Mouse (Mus musculus) gastrocnemius, postnatal 14 days (tissue): ENCODE measurements around the gene Nt5c3. TPM values are rescaled to one million over a fixed set of nuclear protein-coding genes. Genes with fewer than 3 reads are reported as not detected.

ENCODE experiments used
- DNase-seq: peaks from one replicate; pipeline ENCODE4 v3.0.0; 2021; ENCODE audit warnings: mixed read lengths
- intact Hi-C: fragments of 180-260 bp; cut with DNase I; formaldehyde crosslinking; loops from one replicate; pipeline ENCODE4 v1.15.1; 2025; ENCODE audit warnings: low total_unique reads
- total RNA-seq, 2 experiments: library from RNA; stranded (reverse); gene quantifications; 2 replicates each; pipeline ENCODE4 v1.2.3; 2021

Nt5c3 gene
- total RNA-seq, 2 experiments from 2014 or later, result 53.9 to 58.8 TPM

DNA sequence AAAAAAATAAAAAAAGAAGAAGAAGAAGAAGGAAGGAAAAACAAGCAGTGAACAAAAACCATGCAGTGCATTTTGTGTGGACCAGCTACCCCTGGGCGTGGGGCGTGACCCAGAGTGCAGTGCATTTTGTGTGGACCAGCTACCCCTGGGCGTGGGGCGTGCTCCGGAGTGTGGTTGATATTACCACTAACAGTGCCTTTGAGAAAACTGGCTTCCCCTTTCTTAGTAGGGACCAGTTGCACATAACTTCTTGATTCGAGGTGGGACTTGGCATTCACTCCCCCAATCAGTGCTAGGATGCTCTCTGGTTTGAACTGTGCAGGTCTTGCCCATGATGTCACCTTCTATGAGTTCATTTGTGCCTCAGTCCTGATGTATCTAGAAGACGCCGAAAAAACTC lies 68.9 kb downstream of the Nt5c3 start:
- DNase-seq, result no peak
- intact Hi-C loops, result loop anchor here (10.0 kb wide), 1 partner anchor 50 kb away; no protein-coding TSS in a partner anchor

DNA sequence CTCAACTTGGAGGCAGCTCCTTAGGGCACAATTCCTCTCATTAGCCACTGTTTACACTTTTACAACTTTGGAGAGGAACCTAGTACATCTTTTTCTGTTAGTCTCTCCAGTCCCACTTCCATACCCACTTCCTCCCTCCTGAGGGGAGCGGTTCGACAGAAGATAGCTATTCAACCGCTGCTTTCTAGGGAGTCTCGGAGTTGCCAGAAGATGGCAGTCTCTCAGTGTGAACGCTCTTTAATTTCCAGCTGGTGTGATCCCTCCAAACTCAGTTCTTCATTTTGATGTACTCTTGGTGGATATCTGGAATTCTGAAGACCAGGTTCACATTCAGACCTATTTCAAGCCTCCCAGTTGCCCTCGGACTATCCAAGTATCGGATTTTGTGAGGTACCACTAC lies 73.4 kb downstream of the Nt5c3 start:
- no peak for DNase-seq
- intact Hi-C loops, result loop anchor here (10.0 kb wide), 1 partner anchor 54 kb away; no protein-coding TSS in a partner anchor

DNA sequence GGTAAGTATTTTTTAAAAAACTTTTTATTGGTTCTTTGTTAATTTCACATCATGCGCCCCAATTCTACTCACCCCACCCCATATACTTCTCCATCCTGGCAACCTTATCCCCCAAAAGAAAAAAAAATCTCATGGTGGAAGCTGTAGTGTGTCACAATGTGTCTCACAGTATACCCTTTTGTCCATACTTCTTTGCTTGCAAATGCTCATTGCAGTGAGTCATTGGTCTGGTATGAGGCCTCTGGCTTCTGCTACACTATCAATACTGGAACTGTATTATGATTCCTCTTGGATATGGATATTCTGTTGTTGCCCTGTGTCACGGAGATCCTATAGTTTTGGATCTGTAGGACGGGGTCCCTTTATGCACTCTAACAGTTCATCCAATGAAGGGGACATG lies 74.8 kb downstream of the Nt5c3 start:
- intact Hi-C loops, result no loop called here

DNA sequence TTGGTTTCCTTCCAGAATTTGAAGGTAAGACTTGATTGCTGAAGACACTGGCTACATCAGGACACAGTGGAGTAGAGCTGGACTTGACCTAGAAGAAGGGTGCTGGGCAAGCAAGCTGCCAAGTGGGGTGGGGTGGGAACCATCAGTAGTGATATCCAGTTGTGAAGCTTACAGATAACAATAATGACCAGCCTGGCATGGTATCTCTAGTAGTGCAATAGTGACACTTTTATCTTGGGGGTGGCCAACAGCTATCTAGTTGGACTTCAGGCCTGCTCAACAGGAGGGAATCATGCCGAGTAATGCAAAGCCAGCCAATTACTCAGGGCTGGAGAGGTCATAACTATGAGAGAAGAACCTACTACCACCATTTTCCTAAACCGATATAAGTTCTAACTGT lies 79.4 kb downstream of the Nt5c3 start:
- intact Hi-C loops, result no loop called here
- DNase-seq, result no peak

More for the DNA sequence above, 74.8 kb downstream of the Nt5c3 start:
- no peak for DNase-seq

DNA sequence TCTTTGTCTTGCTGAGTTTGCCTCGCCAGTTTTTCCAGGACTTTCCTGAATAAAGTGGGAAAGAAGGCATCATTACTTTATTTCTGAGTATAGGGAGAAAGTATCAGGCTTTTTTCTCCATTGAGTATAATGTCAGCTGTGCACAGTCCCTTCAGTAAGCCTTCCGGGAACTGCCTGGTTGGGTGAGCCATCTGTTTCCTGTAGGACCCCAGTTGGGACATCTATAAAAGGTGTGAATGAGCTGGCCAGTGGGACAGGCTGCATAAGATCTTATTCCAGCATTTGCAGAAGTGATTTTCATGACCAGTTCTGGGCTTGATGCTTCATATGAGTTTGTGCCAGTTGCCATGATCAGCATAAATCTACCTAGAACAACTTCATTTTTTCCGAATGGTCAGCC lies 80.5 kb downstream of the Nt5c3 start:
- no peak for DNase-seq
- intact Hi-C loops, result no loop called here

DNA sequence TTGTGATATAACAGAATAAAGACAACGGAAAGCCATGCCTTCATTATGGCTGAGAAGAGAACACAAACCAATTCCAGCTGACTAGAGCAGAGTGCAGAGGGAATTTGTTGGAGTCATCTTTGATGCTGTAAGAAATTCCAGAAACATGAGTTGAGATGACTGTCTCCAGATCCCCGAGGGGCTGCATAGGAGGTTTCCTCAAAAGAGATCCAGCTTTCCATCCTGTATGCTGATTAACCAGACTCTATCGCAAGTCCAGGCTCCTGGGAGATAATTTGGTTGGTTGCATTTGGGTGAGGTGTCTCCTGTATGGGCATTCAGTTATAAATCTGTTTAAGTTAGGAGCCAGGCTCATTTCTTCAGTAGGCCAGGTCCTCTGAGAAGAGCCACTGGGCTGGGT lies 86.1 kb downstream of the Nt5c3 start:
- intact Hi-C loops, result no loop called here
- DNase-seq, result no peak

DNA sequence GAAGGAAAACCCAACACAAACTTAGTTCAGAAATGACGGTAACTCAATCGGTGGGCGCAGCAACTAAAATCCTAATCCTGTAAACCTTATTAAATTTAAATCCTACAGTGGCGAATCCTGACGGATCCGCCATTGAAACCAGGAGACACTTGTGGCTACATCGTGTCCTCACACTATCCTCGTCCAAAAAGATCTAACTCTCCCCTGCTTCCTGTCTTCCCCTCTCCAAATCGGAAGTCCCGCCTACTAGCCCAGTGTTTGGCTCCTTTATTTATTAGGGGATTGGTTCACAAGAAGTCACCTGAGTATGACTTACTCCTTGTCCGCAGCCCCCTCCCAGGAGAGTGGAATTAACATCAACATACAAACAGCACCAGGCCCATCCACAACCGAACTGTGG lies 86.6 kb downstream of the Nt5c3 start:
- intact Hi-C loops, result no loop called here
- DNase-seq, result no peak

DNA sequence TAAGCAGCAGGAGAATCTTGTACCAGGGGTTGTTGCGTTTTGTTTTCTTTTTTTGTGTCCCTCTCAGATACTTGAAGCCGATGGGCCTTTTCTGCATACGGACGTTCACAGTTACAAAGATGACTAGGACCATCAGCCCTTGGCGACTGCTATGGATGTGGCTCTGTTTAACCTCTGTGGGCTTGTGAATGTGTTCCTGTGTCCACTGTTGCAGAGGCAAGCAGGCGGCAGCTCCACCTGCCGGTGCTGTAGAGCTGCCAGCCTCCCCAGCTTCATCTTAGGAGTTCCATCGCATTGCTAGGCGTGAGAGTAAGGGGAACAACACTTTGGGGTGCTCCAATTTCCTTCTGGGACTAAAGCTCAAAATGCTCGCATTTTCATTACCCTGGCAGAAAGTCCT lies 88.2 kb downstream of the Nt5c3 start:
- DNase-seq, result no peak
- intact Hi-C loops, result no loop called here

DNA sequence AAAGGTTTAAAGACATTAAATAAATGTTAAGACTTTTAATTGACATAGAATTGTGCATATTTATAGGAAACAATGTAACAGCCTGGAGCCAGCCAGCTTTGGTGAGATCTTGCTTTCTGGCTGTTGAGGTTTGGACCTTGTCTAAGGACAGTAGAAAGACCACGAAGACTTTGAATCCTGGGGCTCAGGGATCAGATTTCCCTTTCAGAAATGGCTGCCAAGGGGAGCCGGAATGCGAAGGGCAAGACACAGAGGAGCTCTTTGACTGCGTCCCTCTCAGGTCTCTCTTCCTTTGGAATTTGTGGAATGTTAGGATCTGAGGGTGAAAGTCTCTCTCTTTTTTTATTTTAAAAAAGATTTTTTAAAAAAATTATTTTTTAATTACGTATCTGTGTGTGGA lies 89.0 kb downstream of the Nt5c3 start:
- intact Hi-C loops, result no loop called here

DNA sequence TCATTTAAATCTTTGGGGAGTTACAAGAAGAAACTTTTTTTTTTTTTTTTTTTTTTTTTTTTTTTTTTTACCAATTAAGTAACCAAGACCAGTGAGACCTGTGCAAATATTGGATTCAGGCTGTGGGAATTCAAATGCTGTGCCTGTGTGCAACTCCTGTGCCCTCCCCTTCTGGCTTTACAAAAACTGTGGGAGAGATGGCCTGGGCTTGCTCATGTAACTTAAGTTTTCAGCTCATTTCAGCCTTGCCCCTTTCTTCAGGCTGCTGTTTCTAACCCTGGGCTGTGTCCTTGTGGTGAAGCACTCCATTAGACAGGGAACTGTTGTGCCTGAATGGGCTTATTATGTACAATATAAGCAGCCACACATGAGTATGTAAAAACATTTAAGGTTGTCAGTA lies 90.9 kb downstream of the Nt5c3 start:
- intact Hi-C loops, result no loop called here
- no peak for DNase-seq

More for the DNA sequence above, 89.0 kb downstream of the Nt5c3 start:
- no peak for DNase-seq

DNA sequence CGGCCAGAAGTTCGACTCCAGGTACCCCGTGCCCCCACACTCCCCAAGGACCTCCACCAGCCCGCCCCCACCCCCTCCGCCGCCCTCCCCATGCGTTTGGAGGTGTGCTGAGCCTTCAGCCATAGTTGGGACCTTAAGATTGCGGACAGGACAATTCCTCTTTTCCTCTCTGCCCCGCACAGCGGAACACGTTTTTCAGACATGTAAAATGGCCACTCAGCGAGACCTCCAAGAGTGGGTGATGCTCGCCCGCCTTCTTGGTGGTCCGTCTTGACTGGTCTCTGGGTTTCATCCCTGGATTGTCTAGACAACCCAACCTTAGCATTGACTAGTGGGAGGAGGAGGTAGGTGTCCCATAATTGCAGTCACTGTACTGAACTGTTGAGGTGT lies 91.3 kb downstream of the Nt5c3 start:
- no peak for DNase-seq
- intact Hi-C loops, result no loop called here

Other genes with a start within 250 kb of the Nt5c3 start
- 10 to 100 TPM; 15.9 to 17.0 TPM for gene Lsm5, start 219.2 kb downstream of the Nt5c3 start, total RNA-seq
- 1 to 10 TPM; 3.8 to 4.9 TPM for gene Avl9, start 209.0 kb downstream of the Nt5c3 start, total RNA-seq
- 10 to 100 TPM; 19.0 to 20.1 TPM for gene Kbtbd2, start 126.1 kb downstream of the Nt5c3 start, total RNA-seq
- gene Fkbp9, start 91.9 kb downstream of the Nt5c3 start, total RNA-seq, result 10 to 100 TPM; 78.4 to 90.1 TPM
- under 1 TPM; 0.10 to 0.18 TPM for gene Vmn1r4, start 83 bp upstream of the Nt5c3 start, total RNA-seq
- not detected for gene Vmn1r5, start 46.3 kb upstream of the Nt5c3 start, total RNA-seq
- not detected for gene Vmn1r6, start 73.3 kb upstream of the Nt5c3 start, total RNA-seq
- not detected for gene Vmn1r7, start 101.4 kb upstream of the Nt5c3 start, total RNA-seq
- gene Vmn1r8, start 108.4 kb upstream of the Nt5c3 start, total RNA-seq, result not detected
- gene Vmn1r9, start 142.9 kb upstream of the Nt5c3 start, total RNA-seq, result not detected
- not detected for gene Vmn1r10, start 185.5 kb upstream of the Nt5c3 start, total RNA-seq
- not detected for gene Vmn1r11, start 209.5 kb upstream of the Nt5c3 start, total RNA-seq
- gene Vmn1r12, start 233.0 kb upstream of the Nt5c3 start, total RNA-seq, result not detected